Mouse (Mus musculus): ENCODE results near the gene Gm10643.

Gene Gm10643

DNA sequence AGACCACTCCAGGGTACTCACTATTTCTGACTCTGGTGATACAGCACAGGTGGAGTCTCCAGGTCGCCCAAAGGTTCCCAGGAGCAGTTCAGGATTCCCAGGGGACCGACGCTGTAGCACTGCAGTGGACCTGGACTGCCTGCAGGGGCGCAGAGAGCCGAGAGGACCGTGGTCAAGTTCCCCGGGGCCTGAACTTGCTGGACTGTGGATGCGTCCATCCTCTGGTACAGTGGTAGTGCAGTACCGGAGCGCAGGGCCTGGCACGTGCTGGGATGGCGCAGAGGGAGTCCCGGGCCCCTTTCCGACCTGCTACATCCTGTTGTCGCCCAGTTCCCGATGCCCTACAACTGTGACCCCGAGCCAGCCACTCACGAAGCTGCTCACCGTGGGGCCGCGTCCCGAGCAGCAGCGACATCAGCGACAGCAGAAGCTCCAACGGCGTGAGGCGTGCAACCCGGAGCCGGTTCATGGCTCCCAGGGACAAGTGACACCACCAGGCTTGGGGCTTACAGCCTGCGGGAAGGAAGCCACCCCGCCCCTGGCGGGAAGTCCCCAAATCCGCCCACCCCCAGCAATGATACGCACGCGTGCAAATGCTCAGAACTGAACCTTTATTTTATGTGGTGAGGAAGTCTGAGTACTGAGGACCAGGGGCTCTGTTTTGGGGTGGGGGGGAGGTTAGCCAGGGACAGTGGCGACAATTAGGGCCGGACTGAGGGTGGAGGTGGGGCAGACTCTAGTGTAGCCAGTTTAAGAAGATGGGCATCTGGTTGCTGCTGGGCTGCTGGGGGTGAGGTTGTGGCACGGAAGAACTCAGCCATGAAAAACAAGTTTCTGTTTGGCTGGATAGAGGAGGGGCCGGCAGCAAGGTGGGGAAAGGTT, 22.6 kb downstream of the Gm10643 start, which contains the start of gene Il27ra:
Il27ra (minus strand) TSS at position 524 of the 882 bp plus-strand sequence.
- in situ Hi-C loops (cut with MboI), result no loop called here

DNA sequence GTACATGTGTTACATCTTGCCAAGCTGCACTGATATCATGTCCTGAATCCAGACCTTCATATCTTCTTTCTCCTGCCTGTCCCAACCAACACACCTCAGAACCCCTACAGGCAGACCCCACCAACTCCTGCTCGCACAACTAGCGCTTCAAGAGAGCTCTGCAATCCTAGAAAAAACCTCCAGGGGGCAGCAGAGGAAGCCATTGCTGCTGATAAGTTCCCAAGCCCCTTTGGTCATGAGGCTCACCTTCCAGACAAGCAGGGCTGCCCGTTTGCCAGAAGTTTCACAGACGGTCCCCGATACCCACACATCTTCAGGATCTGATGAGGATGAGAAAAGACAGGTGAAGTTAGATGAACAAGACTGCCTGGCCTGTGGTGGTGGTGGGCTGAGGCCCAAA, 25.9 kb downstream of the Gm10643 start:
- in situ Hi-C loops (cut with MboI), result no loop called here

- in situ Hi-C loops (cut with MboI), result no loop called here
Observed at GRCm38 (mm10) chr8:84038015-84038414, 26.9 kb downstream of the Gm10643 start.

GRCm38 (mm10) chr8:84032777-84033176, 32.2 kb downstream of the Gm10643 start:
- in situ Hi-C loops (cut with MboI), result no loop called here

DNA sequence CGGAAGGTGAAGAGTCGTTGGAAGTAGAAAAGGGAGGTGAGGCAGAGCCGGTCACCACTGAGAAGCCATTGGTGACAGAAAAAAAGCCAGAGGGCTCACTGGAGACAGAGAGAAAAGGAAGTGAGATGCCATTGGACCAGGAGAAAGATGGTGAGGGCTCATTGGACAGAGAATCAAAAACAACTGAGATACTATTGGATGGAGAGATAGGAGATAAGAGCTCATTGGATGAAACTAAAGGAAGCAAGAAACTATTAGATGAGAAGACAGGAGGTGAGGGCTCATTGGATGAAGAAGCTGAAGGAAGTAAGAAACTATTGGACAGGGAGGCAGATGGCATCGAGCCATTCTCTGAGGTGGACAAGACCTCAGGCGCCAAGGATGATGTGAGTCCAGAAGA, 35.7 kb downstream of the Gm10643 start:
- in situ Hi-C loops (cut with MboI), result no loop called here

DNA sequence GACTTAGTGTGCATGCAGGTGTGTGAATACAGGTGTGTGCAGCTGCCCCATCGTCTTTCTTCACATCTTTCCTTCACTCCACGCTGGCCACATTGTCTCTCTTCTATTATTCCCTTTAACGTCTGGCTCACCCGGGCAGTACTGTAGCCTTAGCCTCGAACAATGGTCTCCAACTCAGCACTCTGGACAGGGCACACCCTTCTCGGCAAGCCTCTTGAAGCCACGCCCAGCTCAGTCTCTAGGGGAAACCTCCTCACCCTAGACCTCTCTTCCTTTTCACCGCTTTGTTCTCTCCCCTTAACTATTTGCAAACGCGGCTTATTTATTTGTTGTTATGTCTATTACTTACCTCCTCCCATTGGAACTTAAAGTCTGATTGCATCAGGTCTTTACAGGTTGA, 37.5 kb downstream of the Gm10643 start:
- in situ Hi-C loops (cut with MboI), result no loop called here

- in situ Hi-C loops (cut with MboI), result no loop called here
Observed at GRCm38 (mm10) chr8:84025863-84026262, 39.1 kb downstream of the Gm10643 start.

- in situ Hi-C loops (cut with MboI), result no loop called here
Observed at GRCm38 (mm10) chr8:84024171-84024570, 40.8 kb downstream of the Gm10643 start.

- in situ Hi-C loops (cut with MboI), result no loop called here
Observed at GRCm38 (mm10) chr8:84023631-84024030, 41.3 kb downstream of the Gm10643 start.

DNA sequence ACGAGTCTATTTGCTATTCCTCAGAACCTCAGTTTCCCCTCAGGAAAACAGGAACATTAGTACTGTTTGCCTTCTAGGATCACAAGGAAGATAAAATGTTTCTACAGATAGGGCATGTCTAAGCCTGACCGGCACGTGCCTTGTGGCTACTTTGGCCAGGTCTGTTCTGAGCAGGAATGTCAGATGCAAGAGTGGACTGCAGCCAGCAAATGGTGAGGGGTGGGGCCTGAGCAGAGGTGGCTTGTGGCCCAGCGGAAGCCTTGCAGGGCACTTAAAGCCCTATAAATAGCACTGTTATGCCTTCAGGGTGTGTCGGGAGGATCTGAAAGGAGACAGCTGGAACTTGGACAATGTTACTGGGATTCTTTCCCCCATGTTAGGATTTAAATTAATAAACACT, 41.9 kb downstream of the Gm10643 start:
- in situ Hi-C loops (cut with MboI), result no loop called here

DNA sequence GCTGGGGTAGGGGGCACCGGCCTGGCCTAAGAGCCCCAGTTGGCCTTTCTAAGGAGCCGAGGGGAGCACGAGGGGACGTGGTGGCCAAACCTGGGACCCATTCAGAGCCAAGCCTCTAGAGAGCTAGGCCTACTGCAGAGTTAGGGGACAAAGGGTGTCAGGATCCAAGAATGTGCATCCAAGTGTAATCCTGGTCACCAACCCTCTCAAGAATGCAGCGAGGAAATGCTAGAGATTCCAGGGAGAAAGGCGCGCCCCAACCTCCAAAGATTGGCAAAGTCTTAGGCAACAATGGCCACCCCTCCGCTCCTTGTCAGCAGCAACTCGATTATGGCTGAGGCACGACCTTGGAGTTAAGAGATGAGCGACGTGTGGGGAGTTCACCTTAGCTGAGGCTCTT, 43.4 kb downstream of the Gm10643 start:
- in situ Hi-C loops (cut with MboI), result no loop called here

DNA sequence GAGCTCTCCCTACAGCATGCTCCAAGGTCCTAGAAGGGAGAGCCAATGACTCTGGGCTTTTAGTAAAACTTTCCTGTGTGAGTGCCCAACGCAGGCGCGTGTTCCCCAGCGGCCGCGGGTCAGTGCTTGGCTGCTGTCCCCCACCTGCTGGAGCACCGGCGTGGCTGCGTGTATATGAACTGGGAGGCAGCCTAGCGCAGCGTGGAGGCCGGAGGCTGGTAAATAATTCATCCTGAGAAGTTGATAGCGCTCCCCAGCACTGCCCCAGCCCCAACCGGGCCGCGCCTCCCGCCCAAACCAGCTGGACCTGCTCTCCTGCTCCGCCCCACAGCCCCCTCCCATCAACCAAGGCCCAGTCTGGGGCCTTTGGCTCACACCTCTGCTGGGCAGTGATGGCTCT, 43.8 kb downstream of the Gm10643 start, which contains the start of gene Palm3:
Palm3 (plus strand) TSS at position 376 of the 400 bp plus-strand sequence.
- in situ Hi-C loops (cut with MboI), result no loop called here

DNA sequence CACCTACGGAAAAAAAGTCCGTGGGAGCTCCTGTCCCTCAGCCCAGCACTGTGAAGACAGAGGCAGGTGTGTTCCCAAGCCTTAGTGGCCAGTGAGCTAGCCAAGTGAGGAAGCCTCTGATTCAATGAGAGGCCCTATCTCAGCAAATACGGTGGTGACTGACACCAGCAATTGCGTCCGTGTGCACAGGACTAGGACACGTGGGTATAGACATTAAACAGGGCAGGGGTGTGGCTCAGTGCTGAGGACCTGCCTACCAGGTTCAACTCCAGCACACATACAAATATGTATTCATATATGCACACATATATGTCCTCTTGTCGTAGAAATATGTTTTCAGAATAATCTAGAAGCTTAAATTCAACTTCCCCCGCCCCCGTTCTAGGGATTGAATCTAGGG, 45.2 kb downstream of the Gm10643 start:
- in situ Hi-C loops (cut with MboI), result no loop called here

DNA sequence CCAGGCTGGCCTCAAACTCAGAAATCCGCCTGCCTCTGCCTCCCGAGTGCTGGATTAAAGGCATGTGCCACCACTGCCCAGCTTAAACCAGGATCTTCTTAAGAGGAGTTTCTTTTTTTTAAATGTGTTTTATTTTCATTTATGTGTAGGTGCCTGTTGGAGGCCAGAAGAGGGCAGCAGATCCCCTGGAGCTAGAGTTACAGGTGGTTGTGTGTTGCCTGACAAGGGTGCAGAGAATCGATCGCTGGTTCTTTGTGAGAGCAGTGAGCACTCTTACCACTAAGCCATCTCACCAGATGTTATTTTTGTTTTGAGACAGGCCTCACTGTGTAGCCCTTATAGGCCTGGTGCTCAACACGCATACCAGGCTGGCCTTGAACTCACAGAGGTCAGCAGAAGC, 49.1 kb downstream of the Gm10643 start:
- in situ Hi-C loops (cut with MboI), result no loop called here
